Mouse (Mus musculus) hindbrain, postnatal 0 days (tissue): ENCODE measurements around the gene Msantd2. TPM values are rescaled to one million over a fixed set of nuclear protein-coding genes. Genes with fewer than 3 reads are reported as not detected.

Source experiments
- ATAC-seq: fragments of 200-750 bp; cut with Nextera tagmentation; 2 replicates; pipeline ENCODE4 v1.8.0; 2017; ENCODE audit warnings: mild to moderate bottlenecking, moderate TSS enrichment, moderate library complexity
- DNase-seq: peaks from one replicate; pipeline ENCODE4 v3.0.0-alpha.2; 2015; ENCODE audit warnings: low spot score
- H3K27ac ChIP-seq: fragments of 300-500 bp; sonication (generic); 2 replicates; pipeline ENCODE4 v1.5.1; 2014; ENCODE audit warnings: mild to moderate bottlenecking
- H3K27me3 ChIP-seq: fragments of 300-500 bp; sonication (generic); 2 replicates; pipeline ENCODE4 v1.6.1; 2014; ENCODE audit warnings: low read length, mixed read lengths; ENCODE audit not compliant: insufficient read depth
- H3K36me3 ChIP-seq: fragments of 300-500 bp; sonication (generic); 2 replicates; pipeline ENCODE4 v1.6.1; 2014; ENCODE audit warnings: low read length, mixed read lengths; ENCODE audit not compliant: insufficient read depth
- H3K4me1 ChIP-seq: fragments of 300-500 bp; sonication (generic); 2 replicates; pipeline ENCODE4 v1.6.1; 2014; ENCODE audit warnings: antibody characterized with exemption, low read length, mixed read lengths; ENCODE audit not compliant: insufficient read depth
- H3K4me2 ChIP-seq: fragments of 300-500 bp; sonication (generic); 2 replicates; pipeline ENCODE4 v1.6.1; 2014; ENCODE audit warnings: low read depth, mild to moderate bottlenecking, low read length, moderate library complexity, mixed read lengths
- H3K4me3 ChIP-seq: fragments of 300-500 bp; sonication (generic); 2 replicates; pipeline ENCODE4 v1.5.1; 2014; ENCODE audit warnings: low read length
- H3K9ac ChIP-seq: fragments of 300-500 bp; sonication (generic); replicated peaks from 2 replicates; pipeline ENCODE4 v1.6.1; 2014; ENCODE audit warnings: mild to moderate bottlenecking, low read length, moderate library complexity, mixed read lengths
- H3K9me3 ChIP-seq: fragments of 300-500 bp; sonication (generic); 2 replicates; pipeline ENCODE4 v1.6.1; 2016; ENCODE audit warnings: low read length, mixed read lengths
- CTCF ChIP-seq: IDR thresholded peaks from 2 replicates; pipeline ENCODE4 v1.5.1; 2016; ENCODE audit warnings: antibody characterized with exemption, control low read depth, low read depth
- WGBS: fragments of 180-500 bp; shearing (Covaris S2); extraction: QIAGEN DNeasy Blood & Tissue Kit; methylation state at CpG from one replicate; pipeline ENCODE4 v1.1.7; 2014; 5-methylcytosine and 5-hydroxymethylcytosine counted together
- polyA plus RNA-seq: library from polyadenylated mRNA; unstranded; fragments of >200 nt; fragmentation: Nextera tagmentation; extraction: Ambion mirVana; gene quantifications from 2 replicates; pipeline ENCODE4 v1.2.1, GENCODE M21; 2015
- total RNA-seq: library from RNA; depleted of rRNA; stranded (reverse); fragments of >200 nt; gene quantifications from 2 replicates; pipeline ENCODE4 v1.2.3, GENCODE M21; 2014; rRNA removed

Msantd2 gene
- total and polyA plus RNA-seq, 2 experiments from 2014 or later: 17.8 to 34.0 TPM

GRCm38 (mm10) chr9:37567019-37567418 is 77.9 kb downstream of the Msantd2 start:
- no peak for ATAC-seq
- Histone ChIP-seq H3K9me3 (no peaks in the 10 kb centered on the region), H3K27ac (no peak overlapping the region), H3K36me3 (no peaks in the 10 kb centered on the region), H3K4me1 (no peaks in the 10 kb centered on the region), H3K9ac (no peak overlapping the region), H3K4me3 (no peak overlapping the region), H3K27me3 (no peaks in the 10 kb centered on the region), H3K4me2 (no peak overlapping the region)
- WGBS: 91% methylated on average over 2 of the region's 2 CpGs
- TF ChIP-seq CTCF: no peak
- no peak for DNase-seq

- H3K27ac ChIP-seq: no peak overlapping the region
- no peak overlapping the region for H3K4me3 ChIP-seq
- no peaks in the 10 kb centered on the region for H3K4me1 ChIP-seq
- ATAC-seq: no peak
- WGBS: 52% methylated on average over 5 of the region's 5 CpGs
- no peaks in the 10 kb centered on the region for H3K27me3 ChIP-seq
- H3K36me3 ChIP-seq: no peaks in the 10 kb centered on the region
- H3K9me3 ChIP-seq: no peaks in the 10 kb centered on the region
- no peak overlapping the region for H3K4me2 ChIP-seq
- no peak for DNase-seq
- no peak for TF ChIP-seq CTCF
- H3K9ac ChIP-seq: no peak overlapping the region
Measured at GRCm38 (mm10) chr9:37567454-37567853, 78.3 kb downstream of the Msantd2 start.

- 34% methylated on average over 15 of the region's 15 CpGs for WGBS
- ATAC-seq (peak; percentile 38; the same call in 1 of the 2 replicates), DNase-seq (no peak)
- Histone ChIP-seq H3K4me2 (no peak overlapping the region), H3K27ac (no peak overlapping the region), H3K9ac (no peak overlapping the region), H3K27me3 (no peaks in the 10 kb centered on the region), H3K36me3 (no peaks in the 10 kb centered on the region), H3K4me3 (no peak overlapping the region), H3K9me3 (no peaks in the 10 kb centered on the region), H3K4me1 (no peaks in the 10 kb centered on the region)
- no peak for TF ChIP-seq CTCF
Measured at GRCm38 (mm10) chr9:37567892-37568604, 78.9 kb downstream of the Msantd2 start.

- no peak overlapping the region for H3K4me3 ChIP-seq
- no peaks in the 10 kb centered on the region for H3K27me3 ChIP-seq
- H3K4me1 ChIP-seq: no peaks in the 10 kb centered on the region
- WGBS: 41% methylated on average over 4 of the region's 4 CpGs
- H3K4me2 ChIP-seq: no peak overlapping the region
- no peak for TF ChIP-seq CTCF
- H3K36me3 ChIP-seq: no peaks in the 10 kb centered on the region
- H3K27ac ChIP-seq: no peak overlapping the region
- DNase-seq (no peak), ATAC-seq (no peak)
- H3K9ac ChIP-seq: no peak overlapping the region
- H3K9me3 ChIP-seq: no peaks in the 10 kb centered on the region
Measured at GRCm38 (mm10) chr9:37568605-37569214, 79.6 kb downstream of the Msantd2 start.

GRCm38 (mm10) chr9:37569231-37569835 is 80.2 kb downstream of the Msantd2 start:
- H3K27ac ChIP-seq: no peak overlapping the region
- no peak for TF ChIP-seq CTCF
- H3K27me3 ChIP-seq: no peaks in the 10 kb centered on the region
- no peak overlapping the region for H3K4me2 ChIP-seq
- H3K36me3 ChIP-seq: no peaks in the 10 kb centered on the region
- no peaks in the 10 kb centered on the region for H3K9me3 ChIP-seq
- no peak overlapping the region for H3K9ac ChIP-seq
- H3K4me1 ChIP-seq: no peaks in the 10 kb centered on the region
- no peak for DNase-seq
- WGBS: 80% methylated on average over 2 of the region's 2 CpGs
- no peak for ATAC-seq
- H3K4me3 ChIP-seq: no peak overlapping the region

GRCm38 (mm10) chr9:37572204-37572876 is 83.2 kb downstream of the Msantd2 start:
- no peak for TF ChIP-seq CTCF
- no peaks in the 10 kb centered on the region for H3K9me3 ChIP-seq
- peaks cover 8% of the 10 kb centered on the region; the same call in 1 of the 2 replicates for H3K4me1 ChIP-seq
- no peak overlapping the region for H3K4me3 ChIP-seq
- no peak overlapping the region for H3K27ac ChIP-seq
- 68% methylated on average over 3 of the region's 3 CpGs for WGBS
- no peak overlapping the region for H3K4me2 ChIP-seq
- no peak overlapping the region for H3K9ac ChIP-seq
- ATAC-seq (no peak), DNase-seq (no peak)
- H3K36me3 ChIP-seq: no peaks in the 10 kb centered on the region
- no peaks in the 10 kb centered on the region for H3K27me3 ChIP-seq

Other genes starting within 250 kb of the Msantd2 start
- gene Slc37a2, start 233.6 kb upstream of the Msantd2 start, total RNA-seq: 2.6 and 4.7 TPM in 2 replicates
- gene Slc37a2, start 233.6 kb upstream of the Msantd2 start, polyA plus RNA-seq: 2.4 and 3.4 TPM in 2 replicates
- gene Ccdc15, start 140.9 kb upstream of the Msantd2 start, total RNA-seq: 5.5 and 6.9 TPM in 2 replicates
- gene Ccdc15, start 140.9 kb upstream of the Msantd2 start, polyA plus RNA-seq: 7.1 and 7.4 TPM in 2 replicates
- gene Hepacam, start 122.0 kb upstream of the Msantd2 start, total RNA-seq: 40.5 and 45.9 TPM in 2 replicates
- gene Hepacam, start 122.0 kb upstream of the Msantd2 start, polyA plus RNA-seq: 69.2 and 74.4 TPM in 2 replicates
- gene Robo4, start 87.4 kb upstream of the Msantd2 start, total RNA-seq: 12.5 and 13.1 TPM in 2 replicates
- gene Robo4, start 87.4 kb upstream of the Msantd2 start, polyA plus RNA-seq: 3.6 and 4.5 TPM in 2 replicates
- gene Robo3, start 56.1 kb upstream of the Msantd2 start, total RNA-seq: 2.0 and 2.8 TPM in 2 replicates
- 1.5 and 1.6 TPM in 2 replicates for gene Robo3, start 56.1 kb upstream of the Msantd2 start, polyA plus RNA-seq
- gene Esam, start 38.8 kb downstream of the Msantd2 start, total RNA-seq: 34.2 and 43.7 TPM in 2 replicates
- 36.1 and 37.9 TPM in 2 replicates for gene Esam, start 38.8 kb downstream of the Msantd2 start, polyA plus RNA-seq
- 3.0 and 3.9 TPM in 2 replicates for gene Vsig2, start 49.9 kb downstream of the Msantd2 start, total RNA-seq
- gene Vsig2, start 49.9 kb downstream of the Msantd2 start, polyA plus RNA-seq: 1.3 and 1.6 TPM in 2 replicates
- 6.0 and 8.3 TPM in 2 replicates for gene Nrgn, start 63.6 kb downstream of the Msantd2 start, total RNA-seq
- gene Nrgn, start 63.6 kb downstream of the Msantd2 start, polyA plus RNA-seq: 11.9 and 15.4 TPM in 2 replicates
- gene Siae, start 66.4 kb downstream of the Msantd2 start, total RNA-seq: 9.7 and 18.7 TPM in 2 replicates
- 12.5 and 15.5 TPM in 2 replicates for gene Siae, start 66.4 kb downstream of the Msantd2 start, polyA plus RNA-seq
- gene Spa17, start 124.4 kb downstream of the Msantd2 start, total RNA-seq: 4.2 TPM in 1 of 2 replicates, not detected in the other
- gene Spa17, start 124.4 kb downstream of the Msantd2 start, polyA plus RNA-seq: 11.6 and 13.9 TPM in 2 replicates
- 44.5 and 45.6 TPM in 2 replicates for gene Tbrg1, start 168.0 kb downstream of the Msantd2 start, total RNA-seq
- gene Tbrg1, start 168.0 kb downstream of the Msantd2 start, polyA plus RNA-seq: 82.9 and 87.7 TPM in 2 replicates
- gene Panx3, start 179.9 kb downstream of the Msantd2 start, total RNA-seq: not detected in 2 replicates
- gene Panx3, start 179.9 kb downstream of the Msantd2 start, polyA plus RNA-seq: 0.10 TPM in 1 of 2 replicates, not detected in the other
- gene Olfr160, start 226.9 kb downstream of the Msantd2 start, total RNA-seq: not detected in 2 replicates
- gene Olfr160, start 226.9 kb downstream of the Msantd2 start, polyA plus RNA-seq: not detected in 2 replicates